Mouse (Mus musculus) MEL (cell line): ENCODE data around the gene Spaca6. TPM values are rescaled to one million over a fixed set of nuclear protein-coding genes. Genes with fewer than 3 reads are reported as not detected.

Experiments used
- DNase-seq: peaks from one replicate; pipeline ENCODE4 v3.0.0; 2011; ENCODE audit warnings: low read depth, low spot score
- H3K27ac ChIP-seq: 2 replicates; pipeline ENCODE4 v1.5.1; 2012; ENCODE audit warnings: low read depth, mild to moderate bottlenecking, control low read depth, low read length, moderate library complexity; ENCODE audit not compliant: control insufficient read depth
- H3K27me3 ChIP-seq, 2 experiments: fragments of 150-350 bp in 1 of 2; sonication (generic) in 1 of 2; 2 replicates each; pipeline ENCODE4 v1.6.1; 2012; ENCODE audit warnings: low read length in 2 of 2, mild to moderate bottlenecking in 2 of 2, improper control_type of control experiment in 1 of 2, moderate library complexity in 1 of 2; ENCODE audit not compliant: insufficient read depth in 2 of 2, control insufficient read depth in 1 of 2
- H3K36me3 ChIP-seq, 2 experiments: 2 replicates each; pipeline ENCODE4 v1.6.1; 2012 to 2014; ENCODE audit warnings: low read length in 2 of 2, improper control_type of control experiment in 1 of 2, inconsistent platforms in 1 of 2, mild to moderate bottlenecking in 1 of 2; ENCODE audit not compliant: insufficient read depth in 2 of 2, control insufficient read depth in 1 of 2
- H3K4me1 ChIP-seq, 2 experiments: fragments of 150-350 bp in 1 of 2; sonication (generic) in 1 of 2; 2 replicates each; pipeline ENCODE4 v1.6.1; 2012; ENCODE audit warnings: low read length in 2 of 2, improper control_type of control experiment in 1 of 2, mild to moderate bottlenecking in 1 of 2; ENCODE audit not compliant: insufficient read depth in 2 of 2, control insufficient read depth in 1 of 2
- H3K4me3 ChIP-seq, 2 experiments: fragments of 150-350 bp in 1 of 2; sonication (generic) in 1 of 2; 2 replicates each; pipeline ENCODE4 v1.5.1; 2012; ENCODE audit warnings: low read depth in 2 of 2, low read length in 2 of 2, mild to moderate bottlenecking in 2 of 2, moderate library complexity in 2 of 2, control low read depth in 1 of 2, improper control_type of control experiment in 1 of 2; ENCODE audit not compliant: control insufficient read depth in 1 of 2, insufficient read depth in 1 of 2
- H3K79me2 ChIP-seq: 2 replicates; pipeline ENCODE4 v1.6.1; 2012; ENCODE audit warnings: mild to moderate bottlenecking, low read length, moderate library complexity; ENCODE audit not compliant: control insufficient read depth, poor library complexity, insufficient read depth
- H3K9ac ChIP-seq: 2 replicates; pipeline ENCODE4 v1.6.1; 2012; ENCODE audit warnings: low read depth, mild to moderate bottlenecking, control low read depth, low read length, moderate library complexity; ENCODE audit not compliant: control insufficient read depth, poor library complexity, severe bottlenecking
- H3K9me3 ChIP-seq: fragments of 150-350 bp; sonication (generic); replicated peaks from 2 replicates; pipeline ENCODE4 v1.6.1; 2012; ENCODE audit warnings: mild to moderate bottlenecking, low read length, improper control_type of control experiment, moderate library complexity; ENCODE audit not compliant: insufficient read depth
- ELF1 ChIP-seq: IDR thresholded peaks from 2 replicates; pipeline ENCODE4 v1.6.1; 2014; ENCODE audit warnings: low read depth, mild to moderate bottlenecking, inconsistent platforms, low read length, improper control_type of control experiment, moderate library complexity
- EP300 ChIP-seq, 2 experiments: IDR thresholded peaks; 2 replicates each; pipeline ENCODE4 v1.6.1; 2011; ENCODE audit warnings: improper control_type of control experiment in 2 of 2, low read length in 2 of 2, low read depth in 1 of 2, mild to moderate bottlenecking in 1 of 2
- GATA1 ChIP-seq: IDR thresholded peaks from 2 replicates; pipeline ENCODE4 v1.6.1; 2011; ENCODE audit warnings: low read depth, low read length, improper control_type of control experiment
- MAX ChIP-seq: IDR thresholded peaks from 2 replicates; pipeline ENCODE4 v1.6.1; 2011; ENCODE audit warnings: low read length, improper control_type of control experiment
- MXI1 ChIP-seq: IDR thresholded peaks from 2 replicates; pipeline ENCODE4 v1.6.1; 2011; ENCODE audit warnings: mild to moderate bottlenecking, low read depth, low read length, improper control_type of control experiment
- MYB ChIP-seq: IDR thresholded peaks from 2 replicates; pipeline ENCODE4 v1.6.1; 2011; ENCODE audit warnings: mild to moderate bottlenecking, low read depth, low read length, improper control_type of control experiment
- POLR2AphosphoS2 ChIP-seq: IDR thresholded peaks from 2 replicates; pipeline ENCODE4 v1.6.1; 2011; ENCODE audit warnings: low read length, improper control_type of control experiment
- RCOR1 ChIP-seq: IDR thresholded peaks from 2 replicates; pipeline ENCODE4 v1.6.1; 2012; ENCODE audit warnings: low read depth, mild to moderate bottlenecking, inconsistent platforms, low read length, improper control_type of control experiment
- TAL1 ChIP-seq: IDR thresholded peaks from 2 replicates; pipeline ENCODE4 v1.6.1; 2012; ENCODE audit warnings: mild to moderate bottlenecking, inconsistent platforms, low read length, moderate library complexity, mixed read lengths
- TBP ChIP-seq: IDR thresholded peaks from 2 replicates; pipeline ENCODE4 v1.8.0; 2011; ENCODE audit warnings: low read depth, low read length, improper control_type of control experiment
- UBTF ChIP-seq: IDR thresholded peaks from 2 replicates; pipeline ENCODE4 v1.6.1; 2012; ENCODE audit warnings: low read depth, mild to moderate bottlenecking, inconsistent platforms, low read length, improper control_type of control experiment, moderate library complexity, borderline replicate concordance; ENCODE audit not compliant: insufficient read depth
- ZNF384 ChIP-seq: IDR thresholded peaks from 2 replicates; pipeline ENCODE4 v1.6.1; 2012; ENCODE audit warnings: low read depth, mild to moderate bottlenecking, inconsistent platforms, low read length, improper control_type of control experiment
- polyA plus RNA-seq, 2 experiments: library from polyadenylated mRNA; stranded (reverse) in 1 of 2; unstranded in 1 of 2; fragments of >175 nt in 1 of 2; fragments of >200 nt in 1 of 2; gene quantifications; 2 replicates each; pipeline versions ENCODE4 v1.2.1 to v1.2.4; 2012; ENCODE audit warnings: low replicate concordance in 2 of 2, low read depth in 1 of 2; ENCODE audit not compliant: insufficient read length in 2 of 2, insufficient read depth in 1 of 2, missing spikeins in 1 of 2
- total RNA-seq: library from RNA; depleted of rRNA; stranded (reverse); fragments of 300-350 nt; gene quantifications from 2 replicates; pipeline ENCODE4 v1.2.3, GENCODE M21; 2012

Spaca6 gene
- total and polyA plus RNA-seq, 3 experiments, result 1.0 to 6.4 TPM; not detected in 1

GRCm38 (mm10) chr17:17823612-17824336, 3.2 kb upstream of the Spaca6 start:
- TF ChIP-seq GATA1 (no peak), UBTF (no peak), TBP (no peak), MYB (no peak), ELF1 (no peak)

GRCm38 (mm10) chr17:17825921-17826591, 902 bp upstream of the Spaca6 start:
- H3K4me1 ChIP-seq, result peaks cover 2 to 16% of the 10 kb centered on the region in 2 experiments; a peak in 3 of 4 replicates
- H3K4me3 ChIP-seq, result peak overlapping the region; percentile 74 to 96
- H3K9ac ChIP-seq, result peak overlapping the region; percentile 64
- H3K9me3 ChIP-seq, result no peaks in the 10 kb centered on the region
- no peaks in the 10 kb centered on the region; the same call in 1 of the 2 replicates for H3K79me2 ChIP-seq
- H3K27ac ChIP-seq, result peak overlapping the region; percentile 74
- TF ChIP-seq EP300 (IDR thresholded peaks at IDR 0.05; ENCODE audit: low read depth in 1 of 2, low read length in 2 of 2) (peak in 1 of 2 experiments; percentile 34; a peak in 1 of 4 replicates), MXI1 (peak; percentile 50), ELF1 (no peak), MAX (peak; percentile 20; the same call in 1 of the 2 replicates), POLR2AphosphoS2 (no peak), ZNF384 (peak; percentile 90), TAL1 (peak; percentile 28; the same call in 1 of the 2 replicates), RCOR1 (0 out of 2 replicates have a peak, but pooled peaks have one; percentile 29)
- peak; percentile 69 for DNase-seq
- H3K27me3 ChIP-seq, result no peaks in the 10 kb centered on the region
- peaks cover 0 to 9% of the 10 kb centered on the region in 2 experiments; a peak in 2 of 4 replicates for H3K36me3 ChIP-seq

More at GRCm38 (mm10) chr17:17823612-17824336, 3.2 kb upstream of the Spaca6 start:
- Histone ChIP-seq H3K27ac (no peak overlapping the region), H3K4me3 (no peak overlapping the region), H3K27me3 (no peaks in the 10 kb centered on the region), H3K79me2 (no peaks in the 10 kb centered on the region; the same call in 1 of the 2 replicates), H3K4me1 (peaks cover 2 to 5% of the 10 kb centered on the region in 2 experiments; a peak in 3 of 4 replicates), H3K9ac (no peak overlapping the region), H3K36me3 (peaks cover 0 to 6% of the 10 kb centered on the region in 2 experiments; a peak in 2 of 4 replicates), H3K9me3 (no peaks in the 10 kb centered on the region)
- no peak for DNase-seq
